Mouse (Mus musculus) lung, embryonic 14.5 days (tissue): ENCODE measurements at regions not wholly inside any gene's neighbourhood (a gene's known extent, or its start where the extent isn't known, plus 50 kb on each side); places are given as distances from the start of the nearest gene placed in this dataset.
A peak's percentile ranks its signal among the peaks of the same experiment; 100 is the strongest.

Experiments
- ATAC-seq: fragments of 200-750 bp; cut with Nextera tagmentation; 2 replicates; pipeline ENCODE4 v1.8.0; 2017; ENCODE audit warnings: mild to moderate bottlenecking, moderate TSS enrichment, moderate library complexity; ENCODE audit not compliant: insufficient read depth
- DNase-seq: peaks from one replicate; pipeline ENCODE4 v3.0.0-alpha.2; 2015
- H3K27ac ChIP-seq: fragments of 300-500 bp; sonication (generic); 2 replicates; pipeline ENCODE4 v1.5.1; 2014; ENCODE audit warnings: low read depth, mild to moderate bottlenecking, moderate library complexity
- H3K27me3 ChIP-seq: fragments of 300-500 bp; sonication (generic); 2 replicates; pipeline ENCODE4 v1.6.1; 2014; ENCODE audit warnings: low read length, control low read depth; ENCODE audit not compliant: insufficient read depth
- H3K36me3 ChIP-seq: fragments of 300-500 bp; sonication (generic); 2 replicates; pipeline ENCODE4 v1.6.1; 2014; ENCODE audit warnings: control low read depth; ENCODE audit not compliant: insufficient read depth
- H3K4me1 ChIP-seq: fragments of 300-500 bp; sonication (generic); 2 replicates; pipeline ENCODE4 v1.6.1; 2014; ENCODE audit warnings: antibody characterized with exemption, control low read depth; ENCODE audit not compliant: insufficient read depth
- H3K4me2 ChIP-seq: fragments of 300-500 bp; sonication (generic); 2 replicates; pipeline ENCODE4 v1.6.1; 2014; ENCODE audit warnings: mild to moderate bottlenecking
- H3K4me3 ChIP-seq: fragments of 300-500 bp; sonication (generic); 2 replicates; pipeline ENCODE4 v1.5.1; 2014; ENCODE audit warnings: low read depth, low read length
- H3K9ac ChIP-seq: fragments of 300-500 bp; sonication (generic); 2 replicates; pipeline ENCODE4 v1.6.1; 2014
- H3K9me3 ChIP-seq: fragments of 300-500 bp; sonication (generic); 2 replicates; pipeline ENCODE4 v1.6.1; 2016; ENCODE audit warnings: low read depth, low read length, control low read depth
- CTCF ChIP-seq: IDR thresholded peaks from 2 replicates; pipeline ENCODE4 v1.5.1; 2016; ENCODE audit warnings: antibody characterized with exemption, low read depth
- WGBS: fragments of 180-500 bp; shearing (Covaris S2); extraction: QIAGEN DNeasy Blood & Tissue Kit; methylation state at CpG from one replicate; pipeline ENCODE4 v1.1.7; 2014; 5-methylcytosine and 5-hydroxymethylcytosine counted together

DNA sequence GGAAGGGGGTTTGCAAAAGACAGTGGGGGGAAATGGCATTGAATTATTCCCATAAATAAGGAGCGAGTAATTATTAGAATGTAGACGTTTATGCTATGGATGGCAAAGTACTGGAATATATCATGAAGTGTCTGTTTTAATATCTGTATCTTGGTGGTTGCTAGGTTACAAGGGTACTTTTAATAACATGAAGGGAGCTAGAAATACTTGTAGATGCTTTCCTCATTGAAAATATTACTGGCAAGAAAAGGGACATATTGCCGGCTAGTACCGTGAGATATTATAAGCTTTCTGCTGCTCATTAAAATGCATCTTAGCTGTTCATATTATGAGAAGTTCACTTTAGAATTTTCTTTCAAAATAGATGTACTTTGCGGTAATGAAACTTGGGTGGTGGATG, 278.4 kb downstream of the Mex3b start:
- Histone ChIP-seq H3K36me3 (no peaks in the 10 kb centered on the region), H3K4me2 (no peak overlapping the region), H3K27me3 (no peaks in the 10 kb centered on the region), H3K27ac (no peak overlapping the region), H3K4me1 (no peaks in the 10 kb centered on the region), H3K9me3 (no peaks in the 10 kb centered on the region), H3K9ac (no peak overlapping the region), H3K4me3 (no peak overlapping the region)
- no peak for TF ChIP-seq CTCF
- no peak for ATAC-seq
- 84% methylated on average over 5 of the region's 5 CpGs for WGBS
- no peak for DNase-seq

DNA sequence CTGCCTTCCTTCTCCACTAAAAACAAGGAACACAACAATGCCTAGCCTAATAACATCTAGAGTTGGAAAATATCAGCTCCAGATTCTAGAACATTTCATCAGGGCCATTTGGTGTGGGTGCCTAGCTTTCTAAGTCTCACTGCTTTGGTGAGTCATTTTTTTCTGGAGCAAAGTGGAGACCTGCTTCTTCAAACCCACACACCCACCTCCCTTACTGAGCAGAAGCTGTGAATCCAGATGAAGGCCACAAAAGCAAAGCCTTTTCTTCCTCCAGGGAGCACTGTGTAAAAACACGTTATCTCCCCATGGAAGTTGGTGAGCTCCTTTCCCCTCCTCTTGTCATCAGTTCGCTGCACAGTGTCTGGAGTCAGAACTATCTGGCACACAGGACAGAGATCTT, 294.1 kb downstream of the Mex3b start:
- ATAC-seq (no peak), DNase-seq (no peak)
- no peak overlapping the region for H3K4me2 ChIP-seq
- TF ChIP-seq CTCF: no peak
- H3K36me3 ChIP-seq: no peaks in the 10 kb centered on the region
- H3K27me3 ChIP-seq: no peaks in the 10 kb centered on the region
- no peaks in the 10 kb centered on the region for H3K4me1 ChIP-seq
- no peak overlapping the region for H3K27ac ChIP-seq
- no peaks in the 10 kb centered on the region for H3K9me3 ChIP-seq
- H3K9ac ChIP-seq: no peak overlapping the region
- WGBS: 53% methylated on average over 2 of the region's 2 CpGs
- no peak overlapping the region for H3K4me3 ChIP-seq

DNA sequence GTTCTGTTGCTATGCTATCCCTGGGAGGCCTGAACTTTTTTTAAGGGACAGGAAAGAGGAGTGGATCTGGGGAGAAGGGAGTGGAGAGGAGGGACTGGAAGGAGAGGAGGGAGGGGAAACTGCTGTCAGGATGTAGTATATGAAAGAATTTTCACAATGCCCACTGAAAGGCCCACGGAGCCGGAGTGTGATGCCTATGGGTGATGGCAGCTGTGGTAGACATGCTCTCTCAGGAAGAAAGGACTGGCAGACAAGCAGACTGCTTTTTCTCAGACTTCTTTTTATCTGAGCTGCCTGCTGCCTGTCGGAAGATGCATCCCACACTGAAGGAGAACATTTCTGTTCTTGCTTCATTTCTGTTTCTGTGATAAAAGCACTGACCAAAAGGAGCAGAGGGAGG, 295.7 kb downstream of the Mex3b start:
- DNase-seq: no peak
- WGBS: 50% methylated on average over 3 of the region's 3 CpGs
- H3K9ac ChIP-seq: no peak overlapping the region

DNA sequence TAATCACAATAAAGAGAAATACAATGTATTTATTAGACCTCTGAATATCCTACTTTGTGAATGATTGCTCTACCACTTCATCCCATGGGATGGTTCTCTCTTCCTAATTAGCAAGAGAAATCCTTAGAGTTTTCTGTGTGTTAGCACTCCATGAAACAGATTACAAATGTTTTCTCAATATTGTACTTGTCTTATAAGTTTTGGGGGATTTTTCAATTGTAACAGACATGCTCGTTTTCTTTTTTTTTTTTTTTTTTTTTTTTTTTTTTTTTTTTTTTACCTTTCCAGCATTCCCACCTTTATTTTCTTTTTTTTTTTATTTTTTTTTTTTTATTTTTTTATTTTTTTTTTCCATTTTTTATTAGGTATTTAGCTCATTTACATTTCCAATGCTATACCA, 312.3 kb downstream of the Mex3b start:
- Histone ChIP-seq H3K27ac (no peak overlapping the region), H3K4me2 (no peak overlapping the region), H3K9me3 (no peaks in the 10 kb centered on the region), H3K36me3 (no peaks in the 10 kb centered on the region), H3K4me1 (no peaks in the 10 kb centered on the region), H3K27me3 (no peaks in the 10 kb centered on the region), H3K9ac (no peak overlapping the region), H3K4me3 (no peak overlapping the region)
- 75% methylated on average over 1 of the region's 1 CpGs for WGBS
- no peak for ATAC-seq
- no peak for TF ChIP-seq CTCF
- DNase-seq: no peak

More for the DNA sequence above, 295.7 kb downstream of the Mex3b start:
- Histone ChIP-seq H3K36me3 (no peaks in the 10 kb centered on the region), H3K4me2 (no peak overlapping the region), H3K9me3 (no peaks in the 10 kb centered on the region), H3K27ac (no peak overlapping the region), H3K4me1 (no peaks in the 10 kb centered on the region), H3K4me3 (no peak overlapping the region), H3K27me3 (no peaks in the 10 kb centered on the region)
- TF ChIP-seq CTCF: no peak
- no peak for ATAC-seq

DNA sequence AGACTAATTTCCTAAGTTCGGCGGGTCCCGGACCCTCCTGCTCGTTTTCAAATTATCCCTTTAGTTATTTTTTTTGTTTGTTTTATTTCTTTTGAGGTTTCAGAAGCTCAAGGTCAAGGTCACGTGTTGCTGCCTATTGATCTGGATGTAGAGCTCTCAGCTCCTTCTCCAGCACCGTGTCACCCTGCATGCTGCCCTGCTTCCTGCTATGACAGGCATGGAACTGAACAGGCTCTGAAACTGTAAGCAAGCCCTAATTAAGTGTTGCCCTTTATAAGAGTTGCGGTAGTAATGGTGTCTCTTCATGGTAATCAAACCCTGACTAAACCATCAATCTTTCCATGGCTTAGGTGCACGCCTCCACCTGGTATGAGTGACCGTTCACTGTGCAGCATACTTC, 319.2 kb downstream of the Mex3b start:
- WGBS: 76% methylated on average over 9 of the region's 9 CpGs
- no peaks in the 10 kb centered on the region for H3K27me3 ChIP-seq
- no peaks in the 10 kb centered on the region for H3K4me1 ChIP-seq
- ATAC-seq: no peak
- no peak overlapping the region for H3K27ac ChIP-seq
- TF ChIP-seq CTCF: no peak
- DNase-seq: no peak
- H3K9me3 ChIP-seq: no peaks in the 10 kb centered on the region
- no peaks in the 10 kb centered on the region for H3K36me3 ChIP-seq
- H3K9ac ChIP-seq: no peak overlapping the region
- no peak overlapping the region for H3K4me2 ChIP-seq
- H3K4me3 ChIP-seq: no peak overlapping the region

DNA sequence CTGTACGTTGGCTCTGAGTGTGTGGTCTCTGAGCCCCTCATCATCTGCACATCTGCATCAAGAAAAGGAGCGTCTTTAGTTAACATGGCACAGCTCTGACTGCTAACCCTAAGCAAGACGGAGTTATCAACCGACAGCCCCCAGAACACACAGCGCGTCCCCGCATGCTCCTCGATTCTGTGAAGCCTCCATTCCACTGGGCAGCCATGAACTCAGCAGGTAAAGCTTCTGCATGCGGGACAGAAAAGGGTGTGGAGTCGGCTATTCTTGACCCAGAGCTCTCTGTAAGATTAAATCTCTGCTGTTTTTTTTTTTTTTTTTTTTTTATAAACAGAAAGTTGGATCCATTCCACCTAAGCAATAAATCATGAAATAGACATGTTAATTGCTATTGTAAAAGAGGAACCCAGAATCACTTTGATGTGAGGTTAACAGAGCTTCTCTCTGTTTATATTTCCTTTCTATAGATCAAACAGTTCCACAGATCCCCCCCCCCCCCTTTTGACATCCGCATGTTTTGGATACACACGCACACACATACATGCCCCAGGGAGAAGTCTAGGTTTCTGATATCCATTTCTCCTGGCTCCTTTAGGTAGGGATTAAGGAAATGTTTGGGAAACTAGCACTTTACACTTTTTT, 328.9 kb downstream of the Mex3b start:
- Histone ChIP-seq H3K36me3 (no peaks in the 10 kb centered on the region), H3K27ac (no peak overlapping the region), H3K9ac (no peak overlapping the region), H3K9me3 (no peaks in the 10 kb centered on the region), H3K4me1 (peaks cover 9% of the 10 kb centered on the region; the same call in 1 of the 2 replicates), H3K4me3 (no peak overlapping the region), H3K4me2 (no peak overlapping the region), H3K27me3 (no peaks in the 10 kb centered on the region)
- WGBS: 39% methylated on average over 12 of the region's 12 CpGs
- no peak for TF ChIP-seq CTCF
- peak; percentile 65 for DNase-seq
- ATAC-seq: peak; percentile 54; the same call in 1 of the 2 replicates

DNA sequence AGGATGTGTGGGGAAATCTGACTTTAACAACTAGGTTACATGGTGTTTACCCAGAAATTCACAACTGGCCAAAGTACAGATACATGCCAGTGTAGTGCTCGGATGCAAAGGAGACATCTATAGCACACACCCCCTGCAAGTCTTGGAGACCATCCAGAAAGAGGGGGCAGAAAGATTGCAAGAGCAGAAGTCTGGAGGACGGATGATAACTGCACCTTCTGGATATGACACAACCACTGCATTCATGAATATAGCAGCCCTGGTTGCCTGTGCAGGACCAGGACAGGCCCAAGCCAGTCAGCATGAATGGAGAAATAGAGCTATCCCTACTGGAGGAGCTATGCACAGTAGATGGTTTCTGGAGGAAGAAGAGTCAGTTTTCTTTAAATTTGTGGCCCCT, 330.4 kb downstream of the Mex3b start:
- Histone ChIP-seq H3K9ac (no peak overlapping the region), H3K4me2 (no peak overlapping the region), H3K36me3 (no peaks in the 10 kb centered on the region), H3K27ac (no peak overlapping the region), H3K27me3 (no peaks in the 10 kb centered on the region), H3K4me3 (no peak overlapping the region), H3K9me3 (no peaks in the 10 kb centered on the region), H3K4me1 (peaks cover 16% of the 10 kb centered on the region; the same call in 1 of the 2 replicates)
- no peak for ATAC-seq
- 35% methylated on average over 2 of the region's 2 CpGs for WGBS
- no peak for DNase-seq
- TF ChIP-seq CTCF: no peak
